Mouse (Mus musculus) spleen, adult 18-20 months (tissue): ENCODE data around the gene L3mbtl4.

Experiments
- DNase-seq, 2 experiments: peaks; one replicate each; pipeline ENCODE4 v3.0.0; 2022; ENCODE audit warnings: mixed read lengths in 2 of 2

Gene L3mbtl4

GRCm38 (mm10) chr17:68273527-68273926 is at the start of gene L3mbtl4:
L3mbtl4 (plus strand) TSS chr17:68273797.
- no peak for DNase-seq

GRCm38 (mm10) chr17:68230484-68230883 is 43.1 kb upstream of the L3mbtl4 start:
- DNase-seq = no peak

DNA sequence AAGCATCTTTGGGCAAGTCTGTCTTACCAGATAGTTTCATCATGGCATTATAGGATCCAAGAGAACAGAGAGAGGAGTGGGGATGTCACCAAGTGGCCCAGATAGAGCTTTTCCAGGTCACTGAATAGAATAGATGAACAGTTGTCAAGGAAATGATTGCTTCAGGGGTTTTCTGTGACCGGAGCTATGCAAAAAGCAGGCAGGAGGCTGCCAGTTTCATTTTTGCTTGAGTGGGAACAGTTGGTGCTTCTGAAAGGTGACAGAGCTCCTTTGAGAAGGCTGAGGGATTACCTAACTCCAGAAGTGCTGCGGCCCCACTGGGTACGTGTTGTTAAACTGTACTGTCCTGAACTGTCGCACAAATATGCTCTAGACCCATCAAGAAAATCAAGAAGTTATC is 38.2 kb upstream of the L3mbtl4 start:
- DNase-seq = no peak

GRCm38 (mm10) chr17:68236992-68237391 is 36.6 kb upstream of the L3mbtl4 start:
- no peak for DNase-seq

DNA sequence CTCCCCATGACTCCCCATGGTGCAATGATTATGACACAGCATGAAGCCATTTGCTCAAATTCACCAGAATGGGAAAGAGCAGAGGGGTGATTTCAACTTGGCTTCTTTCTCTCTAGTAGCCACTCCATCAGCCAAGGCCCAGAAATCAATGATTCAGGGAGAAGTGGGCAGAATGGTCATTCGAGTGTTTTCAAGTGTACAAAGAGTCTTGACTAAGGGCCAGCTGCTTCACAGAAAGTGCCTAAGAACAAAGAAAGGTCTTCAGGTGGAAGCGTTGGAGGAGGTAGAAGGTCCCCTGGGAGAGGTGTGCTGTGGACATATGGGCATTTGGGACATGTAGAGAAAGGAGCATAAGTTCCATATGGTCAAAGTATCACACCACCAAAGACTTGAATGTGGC is 33.4 kb upstream of the L3mbtl4 start:
- DNase-seq = no peak

- no peak for DNase-seq
Observed at GRCm38 (mm10) chr17:68264835-68265557, 8.6 kb upstream of the L3mbtl4 start.

GRCm38 (mm10) chr17:68273954-68274353 is 357 bp downstream of the L3mbtl4 start:
- no peak for DNase-seq

DNA sequence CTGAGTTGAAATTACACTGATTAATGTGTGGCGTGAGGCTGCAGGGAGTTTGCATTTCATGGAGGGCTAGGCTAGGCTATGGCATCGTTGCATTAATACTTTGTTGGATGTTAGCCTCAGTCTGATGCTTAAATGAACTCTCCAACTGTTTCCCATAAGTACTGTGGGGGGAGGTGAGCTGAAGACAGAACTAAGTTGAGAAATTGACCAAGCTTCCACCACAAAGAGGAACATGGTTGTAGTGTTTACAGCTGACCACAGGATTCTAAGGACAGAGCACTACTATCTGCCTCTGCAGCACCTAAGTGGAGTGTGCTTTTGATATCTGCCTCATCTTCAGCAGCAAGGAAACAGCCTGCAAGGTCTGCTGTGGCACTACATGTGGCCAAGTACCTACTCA is 1.5 kb downstream of the L3mbtl4 start:
- no peak for DNase-seq

DNA sequence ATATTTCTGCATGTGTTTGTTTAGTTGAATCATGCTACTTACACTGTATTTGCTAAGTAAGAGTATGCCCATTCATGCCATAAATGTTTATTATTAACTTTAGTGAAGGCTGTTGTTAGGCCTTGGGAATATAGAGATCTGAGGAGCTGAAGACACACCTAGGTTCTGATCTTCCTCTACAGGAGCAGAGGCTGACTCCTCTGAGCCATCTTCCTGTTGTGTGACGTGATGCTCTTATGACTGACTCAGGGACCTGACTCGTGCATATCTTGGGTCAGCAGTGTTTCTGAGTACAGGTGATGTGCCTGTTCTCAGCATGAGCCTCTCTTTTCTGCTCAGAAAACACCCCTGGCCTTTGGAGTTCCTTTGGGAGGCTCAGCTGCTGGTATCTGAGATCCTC is 7.3 kb downstream of the L3mbtl4 start:
- DNase-seq = no peak

GRCm38 (mm10) chr17:68285119-68285782 is 11.7 kb downstream of the L3mbtl4 start:
- DNase-seq = no peak

- no peak for DNase-seq
Observed at GRCm38 (mm10) chr17:68288094-68288493, 14.5 kb downstream of the L3mbtl4 start.

DNA sequence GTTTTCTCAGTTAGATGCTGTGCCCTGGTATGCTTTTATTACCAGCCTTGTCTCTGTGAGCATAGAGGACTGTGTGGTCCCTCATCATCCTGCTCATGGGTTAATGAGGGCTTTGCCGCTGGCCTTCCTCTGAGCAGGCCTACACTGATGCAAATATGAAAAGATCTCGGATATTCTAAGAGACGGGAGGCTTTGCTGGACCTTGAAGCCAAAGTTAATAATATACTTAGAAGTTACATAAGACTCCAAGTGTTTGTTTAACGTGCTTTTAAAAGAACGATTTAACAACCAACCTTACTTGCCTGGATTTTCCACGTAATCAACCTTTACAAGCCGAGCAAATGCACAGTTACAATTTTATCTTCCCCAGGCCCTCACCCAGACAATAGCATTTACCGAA is 15.1 kb downstream of the L3mbtl4 start:
- DNase-seq = no peak

GRCm38 (mm10) chr17:68291713-68292364 is 18.2 kb downstream of the L3mbtl4 start:
- no peak for DNase-seq

GRCm38 (mm10) chr17:68308381-68308780 is 34.8 kb downstream of the L3mbtl4 start:
- DNase-seq = no peak

DNA sequence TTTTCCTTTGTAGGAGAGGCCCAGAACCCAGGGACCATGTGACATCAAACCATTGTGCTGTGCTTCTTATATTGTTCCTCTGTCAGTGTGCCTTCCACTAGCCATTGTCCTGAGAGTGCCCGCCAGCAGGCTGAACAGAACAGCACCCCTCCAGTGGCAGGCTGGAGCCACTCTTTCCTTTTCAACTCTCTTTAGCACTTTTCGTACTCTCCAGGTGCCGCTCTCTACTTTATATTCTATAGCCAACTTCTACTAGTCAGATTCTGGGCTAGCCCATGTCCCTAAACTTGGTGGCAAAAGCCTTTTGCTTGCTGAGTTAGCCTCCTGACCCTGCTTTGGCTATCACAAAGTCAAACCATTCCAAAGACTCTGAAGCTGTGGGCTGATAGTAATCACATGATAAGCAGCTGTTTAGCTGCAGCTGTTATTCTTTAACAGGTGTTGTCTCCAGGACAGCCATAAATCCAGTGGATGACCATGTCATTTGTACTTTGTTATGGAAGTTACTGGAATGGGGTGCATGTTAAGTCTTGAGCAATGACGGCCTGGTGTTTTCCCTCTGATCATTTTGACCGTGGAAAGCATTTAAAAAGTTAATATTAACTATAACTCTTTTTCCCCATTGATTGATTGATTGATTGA is 38.8 kb downstream of the L3mbtl4 start:
- no peak for DNase-seq

DNA sequence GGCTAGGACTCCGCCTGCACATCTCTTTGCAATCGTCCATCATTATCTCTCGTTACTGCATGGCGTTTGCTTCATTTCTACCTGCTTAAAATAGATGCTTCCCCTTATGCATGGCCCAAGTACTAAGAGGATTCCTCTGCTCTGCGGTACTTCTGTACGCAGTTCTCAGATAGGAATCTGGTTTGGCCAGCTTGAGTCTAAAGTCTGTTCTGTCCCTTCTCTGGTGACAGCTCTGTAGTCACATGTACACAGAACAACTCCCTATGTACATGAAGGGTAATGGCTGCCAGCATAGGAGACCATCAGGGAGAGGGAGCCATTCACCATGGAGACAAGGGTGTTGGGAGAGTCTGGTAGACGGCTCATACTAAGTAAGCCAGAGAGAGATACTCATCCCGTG is 47.3 kb downstream of the L3mbtl4 start:
- no peak for DNase-seq

DNA sequence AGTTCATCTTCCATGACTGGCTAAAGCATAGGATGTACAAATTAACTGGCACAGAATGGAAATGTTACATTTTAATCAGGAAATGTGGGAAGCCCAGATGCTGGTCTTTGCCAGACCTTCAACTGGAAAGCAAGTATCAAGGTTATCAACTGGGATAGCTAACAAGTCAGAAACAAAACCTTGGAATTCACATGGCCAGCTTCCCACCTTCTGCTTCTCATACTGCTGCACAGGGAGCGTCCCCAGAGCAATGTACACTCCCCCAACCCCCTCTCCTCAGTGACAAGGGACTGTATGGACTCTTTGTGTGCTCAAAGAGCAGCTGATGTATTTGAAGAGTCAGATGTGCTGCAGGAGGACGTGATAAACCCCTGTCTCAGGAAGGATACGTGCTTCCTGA is 49.0 kb downstream of the L3mbtl4 start:
- DNase-seq = no peak

GRCm38 (mm10) chr17:68332225-68332624 is 58.6 kb downstream of the L3mbtl4 start:
- no peak for DNase-seq

- no peak for DNase-seq
Observed at GRCm38 (mm10) chr17:68333382-68333781, 59.8 kb downstream of the L3mbtl4 start.

DNA sequence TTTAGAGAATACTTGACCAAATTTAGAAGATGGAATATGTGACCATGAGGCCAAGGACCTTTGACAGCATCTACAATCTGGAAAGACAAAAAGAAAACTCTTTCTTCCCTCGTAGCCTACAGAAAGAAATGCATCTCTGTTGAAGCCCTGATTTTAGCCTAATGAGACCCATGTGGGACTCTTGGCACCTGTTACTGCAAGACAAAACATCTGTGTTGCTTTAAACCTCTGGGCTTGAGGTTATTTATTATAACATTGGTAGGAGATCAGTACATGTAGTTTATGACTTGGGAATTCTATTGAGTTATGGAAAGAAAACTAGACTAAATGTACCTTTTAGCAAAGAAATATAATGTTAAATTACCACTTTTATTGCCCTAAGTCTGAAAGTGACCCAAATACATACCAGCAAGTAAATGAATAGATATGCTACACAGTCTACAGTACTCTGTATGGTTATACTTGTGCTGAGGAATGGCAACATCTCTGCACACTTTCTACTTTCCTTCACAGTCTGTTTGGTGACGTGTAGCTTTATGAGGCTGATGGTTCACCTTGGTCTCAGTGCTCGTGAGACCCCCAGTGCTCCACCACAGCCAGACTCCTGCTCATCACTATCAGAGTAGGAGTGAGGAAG is 65.4 kb downstream of the L3mbtl4 start:
- no peak for DNase-seq

DNA sequence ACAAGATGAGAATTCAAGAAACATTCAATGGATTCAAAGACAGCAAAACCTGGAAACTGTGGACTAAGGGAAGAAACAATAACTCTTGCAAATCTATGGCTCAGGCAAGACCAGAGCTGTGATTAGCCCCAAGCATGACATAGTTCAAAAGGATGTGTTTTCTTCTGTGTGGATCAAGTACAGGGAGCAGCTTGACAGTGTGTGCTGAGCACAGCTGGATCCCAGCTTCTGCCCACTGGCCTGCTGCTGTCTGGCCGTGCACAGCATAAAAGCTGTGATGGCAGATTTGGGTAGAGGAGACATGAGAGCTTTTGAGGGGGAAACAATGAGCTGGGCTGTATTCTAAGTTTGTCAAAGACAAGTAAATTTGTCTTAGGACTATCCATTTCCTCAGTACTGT is 84.1 kb downstream of the L3mbtl4 start:
- no peak for DNase-seq

DNA sequence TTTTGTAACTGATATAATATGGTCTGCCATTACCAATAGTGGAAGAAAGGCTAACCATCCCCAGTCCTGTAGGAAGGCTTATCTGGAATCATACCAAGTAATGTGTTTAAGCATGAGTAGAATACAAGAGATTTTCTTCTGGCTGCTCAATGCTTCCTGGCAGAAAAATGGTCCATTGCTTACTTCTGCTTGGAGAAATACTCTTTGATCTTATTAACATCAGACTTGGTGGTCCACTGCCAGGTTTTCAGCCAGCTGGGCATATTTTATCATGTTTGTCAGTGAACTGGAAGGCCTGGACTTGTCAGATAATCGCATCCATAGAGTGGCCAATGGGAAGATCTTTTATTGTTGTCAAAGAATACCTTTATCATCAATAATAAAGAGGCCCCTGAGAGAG is 97.5 kb downstream of the L3mbtl4 start:
- no peak for DNase-seq

DNA sequence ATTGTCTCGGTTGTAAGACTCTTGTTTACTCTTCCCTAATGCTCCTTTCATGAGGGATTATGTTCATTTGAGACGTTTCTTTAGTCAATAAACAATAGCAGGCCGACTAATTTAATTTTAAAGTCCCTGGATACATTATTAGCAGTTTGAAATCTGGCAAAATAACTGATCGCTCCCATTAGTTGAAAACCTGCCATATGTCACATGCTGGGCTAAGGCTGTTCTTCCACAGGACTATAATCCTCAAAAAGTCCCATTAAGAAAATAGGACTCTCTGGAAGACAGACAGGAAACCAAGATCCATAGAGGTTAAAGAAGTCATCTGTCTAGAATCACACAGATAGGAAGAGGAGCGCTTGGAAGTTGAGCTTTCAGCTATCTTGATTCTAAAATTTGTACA is 114.9 kb downstream of the L3mbtl4 start:
- no peak for DNase-seq
